ENCODE assay signal across 16 mouse cellular contexts in genomic region chr5:116523079-116523478, GRCm38 (mm10).
DNase-seq lines count a peak whose midpoint lies in the region; ATAC-seq lines count a peak whose summit lies in the region.
"Had no signal": no experiment of that assay in that cellular context is flagged by ENCODE, and none has a peak within 500 bp of the region (broad histone marks: within the 10 kb centered on the region; RNA-seq: fewer than 3 reads in every experiment).

No protein-coding gene starts in this region.

- no peak for ATAC-seq in hindbrain, embryonic 13.5 days (ENCODE audit: low FRiP score)
- no peak for ATAC-seq in hindbrain, embryonic 12.5 days (ENCODE audit: low FRiP score)
- no peak for ATAC-seq in megakaryocyte, adult 5-6 weeks (ENCODE audit: poor library complexity, severe bottlenecking)
- ATAC-seq in CD4-positive, CD25-positive, alpha-beta regulatory T cell, adult 4 months, result no peak
- ATAC-seq: intestine, embryonic 16.5 days; midbrain, embryonic 16.5 days had no signal

- no peaks in the 10 kb centered on the region for H3K27me3 ChIP-seq in hindbrain, embryonic 13.5 days
- no peaks in the 10 kb centered on the region for H3K27me3 ChIP-seq in hindbrain, embryonic 12.5 days
- H3K27me3 ChIP-seq in megakaryocyte, embryonic 14.5 days (replicated peaks), result no peaks in the 10 kb centered on the region
- H3K27me3 ChIP-seq in hindbrain, embryonic 10.5 days (ENCODE audit: insufficient read depth, poor library complexity, severe bottlenecking), result no peaks in the 10 kb centered on the region
- H3K27me3 ChIP-seq: embryonic facial prominence, embryonic 12.5 days; hindbrain, embryonic 15.5 days; limb, embryonic 12.5 days; liver, embryonic 13.5 days had no signal

- no peaks in the 10 kb centered on the region for H3K36me3 ChIP-seq in hindbrain, embryonic 13.5 days
- no peaks in the 10 kb centered on the region for H3K36me3 ChIP-seq in hindbrain, embryonic 12.5 days
- no peaks in the 10 kb centered on the region for H3K36me3 ChIP-seq in megakaryocyte, embryonic 14.5 days (replicated peaks; ENCODE audit: low read length)
- peaks cover 10% of the 10 kb centered on the region for H3K36me3 ChIP-seq in hindbrain, embryonic 10.5 days
- H3K36me3 ChIP-seq: embryonic facial prominence, embryonic 12.5 days; hindbrain, embryonic 15.5 days; limb, embryonic 12.5 days; liver, embryonic 13.5 days had no signal

- peak; percentile 44 to 70 for DNase-seq in frontal cortex, postnatal 36 days (ENCODE audit: low spot score in 2 of 2)
- DNase-seq in kidney, postnatal 25 days, result peak; percentile 23 to 50
- no peak for DNase-seq in hindbrain, embryonic 10.5 days (ENCODE audit: low spot score)
- DNase-seq: gastrocnemius, postnatal 14 days; liver, embryonic 13.5 days; thymus, postnatal 4 days had no signal

- H3K4me3 ChIP-seq in hindbrain, embryonic 13.5 days, result no peak overlapping the region
- H3K4me3 ChIP-seq in hindbrain, embryonic 12.5 days, result no peak overlapping the region
- peak overlapping the region; percentile 30 for H3K4me3 ChIP-seq in megakaryocyte, embryonic 14.5 days (replicated peaks)
- H3K4me3 ChIP-seq in hindbrain, embryonic 10.5 days, result no peak overlapping the region
- H3K4me3 ChIP-seq: embryonic facial prominence, embryonic 12.5 days; hindbrain, embryonic 15.5 days; limb, embryonic 12.5 days; liver, embryonic 13.5 days had no signal

- 69% methylated on average over 9 of the region's 9 CpGs for WGBS in hindbrain, embryonic 13.5 days
- 74% methylated on average over 9 of the region's 9 CpGs for WGBS in hindbrain, embryonic 12.5 days
- WGBS in hindbrain, embryonic 10.5 days, result 85% methylated on average over 9 of the region's 9 CpGs

- no peak overlapping the region for H3K9ac ChIP-seq in hindbrain, embryonic 13.5 days
- H3K9ac ChIP-seq in hindbrain, embryonic 12.5 days, result no peak overlapping the region
- H3K9ac ChIP-seq: embryonic facial prominence, embryonic 12.5 days; hindbrain, embryonic 15.5 days; limb, embryonic 12.5 days; liver, embryonic 13.5 days had no signal

- peaks cover 42% of the 10 kb centered on the region for H3K4me1 ChIP-seq in hindbrain, embryonic 13.5 days (replicated peaks)
- peaks cover 16% of the 10 kb centered on the region for H3K4me1 ChIP-seq in hindbrain, embryonic 12.5 days
- no peaks in the 10 kb centered on the region for H3K4me1 ChIP-seq in megakaryocyte, embryonic 14.5 days
- H3K4me1 ChIP-seq in hindbrain, embryonic 10.5 days (replicated peaks), result peaks cover 16% of the 10 kb centered on the region
- H3K4me1 ChIP-seq: embryonic facial prominence, embryonic 12.5 days; limb, embryonic 12.5 days; liver, embryonic 13.5 days had no signal

- no peak overlapping the region for H3K4me2 ChIP-seq in hindbrain, embryonic 13.5 days
- H3K4me2 ChIP-seq in hindbrain, embryonic 12.5 days (replicated peaks), result no peak overlapping the region
- H3K4me2 ChIP-seq: embryonic facial prominence, embryonic 12.5 days; hindbrain, embryonic 15.5 days; limb, embryonic 12.5 days; liver, embryonic 13.5 days had no signal

- no peaks in the 10 kb centered on the region for H3K9me3 ChIP-seq in hindbrain, embryonic 13.5 days
- H3K9me3 ChIP-seq in hindbrain, embryonic 12.5 days (replicated peaks), result no peaks in the 10 kb centered on the region
- H3K9me3 ChIP-seq in megakaryocyte, embryonic 14.5 days, result peaks cover 61% of the 10 kb centered on the region
- no peaks in the 10 kb centered on the region for H3K9me3 ChIP-seq in hindbrain, embryonic 10.5 days
- H3K9me3 ChIP-seq: embryonic facial prominence, embryonic 12.5 days; hindbrain, embryonic 15.5 days; limb, embryonic 12.5 days; liver, embryonic 13.5 days had no signal

- peak overlapping the region; percentile 52 for H3K27ac ChIP-seq in hindbrain, embryonic 13.5 days
- H3K27ac ChIP-seq in hindbrain, embryonic 12.5 days, result no peak overlapping the region
- no peak overlapping the region for H3K27ac ChIP-seq in hindbrain, embryonic 10.5 days
- H3K27ac ChIP-seq: embryonic facial prominence, embryonic 12.5 days; hindbrain, embryonic 15.5 days; limb, embryonic 12.5 days; liver, embryonic 13.5 days had no signal
